Mouse (Mus musculus) gastrocnemius, adult 8-10 months (tissue): Measurements from ENCODE around the gene Eid3. TPM values are rescaled to one million over a fixed set of nuclear protein-coding genes. Genes with fewer than 3 reads are reported as not detected.

Source experiments
- DNase-seq, 2 experiments: peaks; one replicate each; pipeline ENCODE4 v3.0.0; 2022; ENCODE audit warnings: low spot score in 2 of 2
- total RNA-seq, 4 experiments: library from RNA; stranded (reverse); gene quantifications; 2 replicates each; pipeline ENCODE4 v1.2.4; 2022

Gene Eid3
- total RNA-seq, 4 experiments from 2014 or later = 0.63 to 1.1 (median 1.0) TPM

DNA sequence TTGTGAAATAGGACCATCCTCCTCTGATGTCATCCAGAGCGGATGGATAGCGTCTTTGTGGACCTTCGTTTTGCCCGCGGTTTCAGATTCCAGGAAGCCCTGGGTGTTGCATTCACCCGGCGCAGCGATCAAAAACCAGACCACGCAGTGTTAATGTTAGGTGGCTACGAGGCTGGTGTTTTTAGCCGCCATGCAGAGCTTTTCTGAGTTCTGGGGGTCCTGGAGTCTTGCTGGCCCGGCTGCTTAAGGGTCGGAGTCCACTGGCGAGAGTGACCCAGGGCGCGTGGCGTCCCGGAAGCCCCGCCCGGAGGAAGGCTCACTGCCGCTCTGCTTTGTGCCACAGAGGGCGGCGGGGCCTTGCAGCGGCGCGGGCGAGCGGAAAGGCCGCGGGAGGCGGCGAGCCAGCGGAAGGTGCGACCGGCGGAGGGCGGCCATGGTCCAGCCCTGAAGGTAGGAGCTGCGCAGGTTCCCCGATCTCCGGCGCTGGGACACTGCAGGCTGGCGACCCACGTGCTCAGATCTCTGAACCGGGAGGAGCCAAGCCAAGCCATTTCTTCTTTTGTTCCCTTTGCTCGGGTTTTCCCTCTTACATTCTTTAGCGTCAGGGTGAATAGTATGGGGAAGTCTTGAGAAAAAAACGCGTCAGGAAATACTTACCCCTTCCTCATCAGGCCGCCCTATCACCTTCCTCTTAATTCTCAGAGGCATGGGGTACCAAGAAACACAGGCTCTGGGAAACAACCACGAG is 6.1 kb upstream of the Eid3 start:
- DNase-seq = peak; percentile 25 to 59

DNA sequence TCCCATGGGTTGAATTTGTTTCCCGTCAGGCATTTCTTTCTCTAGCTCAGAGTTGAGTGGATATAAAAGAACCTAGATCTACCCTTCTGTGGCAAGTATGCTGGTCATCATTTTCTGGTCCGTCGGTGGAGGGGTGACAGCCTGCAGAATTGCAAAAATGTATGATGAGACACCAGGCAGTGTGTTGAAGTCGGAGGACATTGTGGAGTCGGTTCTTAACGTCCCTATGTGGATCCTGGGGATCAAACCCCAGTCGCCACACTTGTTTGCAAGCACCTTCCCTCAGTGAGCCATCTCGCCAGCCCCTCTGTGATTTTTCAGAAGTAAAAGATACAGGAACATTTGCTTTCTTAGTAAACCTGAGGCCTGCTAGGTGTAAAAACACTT is 5.5 kb upstream of the Eid3 start:
- DNase-seq = no peak

DNA sequence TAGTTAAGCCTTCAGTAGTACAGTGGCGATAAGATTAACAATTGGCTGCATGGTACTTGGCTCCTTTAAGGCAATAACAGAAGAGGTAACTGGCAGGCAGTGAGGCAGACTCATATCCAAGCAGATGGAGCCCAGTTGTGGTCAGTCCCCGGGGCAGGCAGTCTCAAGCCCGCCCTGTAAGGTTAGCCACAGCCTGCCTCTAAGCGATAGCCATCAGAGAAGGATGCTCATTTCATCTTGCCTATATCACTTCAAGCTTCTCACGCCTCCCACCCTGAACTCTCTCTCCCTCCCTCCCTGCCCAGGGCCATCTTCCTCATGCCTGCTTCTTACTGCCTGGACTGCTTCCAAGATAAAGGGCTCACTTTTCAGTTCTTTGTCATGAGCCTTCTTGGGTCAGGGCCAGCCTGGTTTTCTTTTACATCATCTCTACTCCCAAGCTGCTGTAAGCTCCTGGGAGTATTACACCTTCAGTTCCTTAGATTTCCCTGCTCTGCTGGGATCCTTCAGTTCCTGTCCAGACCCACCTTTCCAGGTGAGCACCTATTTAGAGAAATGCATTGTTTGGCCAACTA is 3.2 kb upstream of the Eid3 start:
- no peak for DNase-seq

DNA sequence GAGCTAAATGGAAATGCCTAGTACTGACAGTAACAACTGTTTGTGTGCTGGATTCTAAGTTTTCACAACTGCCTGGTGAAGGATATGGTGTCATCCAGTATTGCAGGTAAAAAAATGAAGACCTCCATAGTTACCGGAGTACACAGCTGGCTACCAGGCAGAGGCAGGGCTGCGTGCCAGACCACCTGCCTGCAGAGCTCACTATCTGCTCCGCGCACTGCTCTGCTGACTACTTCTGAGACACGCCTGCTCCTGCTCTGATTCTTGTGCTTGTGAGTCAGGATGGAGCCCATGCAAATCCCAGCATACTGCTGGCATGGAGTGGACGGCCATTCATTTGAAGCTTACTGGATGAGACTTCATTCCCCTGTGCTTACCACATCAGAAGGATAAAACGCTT is 2.6 kb upstream of the Eid3 start:
- peak; percentile 14 to 69 for DNase-seq

DNA sequence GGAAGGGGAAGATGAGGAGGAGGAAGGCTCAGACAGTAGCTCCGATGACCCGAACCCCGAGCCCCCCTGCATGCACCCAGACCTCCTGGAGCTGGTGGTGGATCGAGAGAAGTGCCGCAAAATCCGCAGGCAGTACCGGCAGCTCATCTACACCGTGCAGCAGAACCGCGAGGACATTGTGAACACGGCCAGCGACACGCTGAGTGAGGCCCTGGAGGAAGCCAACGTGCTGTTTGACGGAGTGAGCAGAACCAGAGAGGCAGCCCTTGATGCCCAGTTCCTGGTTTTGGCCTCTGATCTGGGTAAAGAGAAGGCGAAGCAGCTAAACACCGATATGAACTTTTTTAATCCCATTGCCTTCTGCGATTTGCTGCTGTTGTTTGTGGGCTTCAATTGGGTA is 406 bp downstream of the Eid3 start:
- no peak for DNase-seq

DNA sequence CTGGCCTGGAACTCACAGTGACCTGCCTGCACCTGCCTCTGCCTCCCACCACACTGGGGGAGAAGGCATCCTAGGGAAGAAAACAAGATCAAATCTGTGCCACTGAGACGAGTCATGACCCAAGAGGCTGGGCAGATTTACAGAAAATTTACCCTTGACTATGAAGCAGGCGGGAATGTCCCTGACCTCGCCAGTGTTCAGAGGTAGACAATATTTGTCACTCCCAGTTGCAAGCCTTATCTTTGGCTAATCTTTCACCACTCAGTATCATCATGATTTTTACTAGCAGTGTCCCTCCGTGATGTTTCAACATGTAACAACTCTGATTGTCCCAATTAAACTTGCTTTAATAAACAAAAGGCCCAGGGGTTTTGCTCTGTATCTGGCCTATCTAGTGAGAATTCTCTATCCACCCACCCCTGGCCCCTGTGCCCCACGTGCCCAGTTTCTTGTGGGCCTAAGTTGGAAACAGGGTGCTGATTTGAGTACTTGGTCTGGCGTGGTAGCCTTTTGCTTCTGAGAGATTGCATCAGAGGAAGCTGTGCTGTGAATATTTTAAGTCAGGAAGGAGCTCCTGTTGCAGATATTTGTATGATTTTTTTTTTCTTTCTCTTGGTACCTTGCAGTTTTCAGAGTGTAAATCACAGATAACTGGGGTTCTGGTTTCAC is 2.1 kb downstream of the Eid3 start:
- DNase-seq = no peak

DNA sequence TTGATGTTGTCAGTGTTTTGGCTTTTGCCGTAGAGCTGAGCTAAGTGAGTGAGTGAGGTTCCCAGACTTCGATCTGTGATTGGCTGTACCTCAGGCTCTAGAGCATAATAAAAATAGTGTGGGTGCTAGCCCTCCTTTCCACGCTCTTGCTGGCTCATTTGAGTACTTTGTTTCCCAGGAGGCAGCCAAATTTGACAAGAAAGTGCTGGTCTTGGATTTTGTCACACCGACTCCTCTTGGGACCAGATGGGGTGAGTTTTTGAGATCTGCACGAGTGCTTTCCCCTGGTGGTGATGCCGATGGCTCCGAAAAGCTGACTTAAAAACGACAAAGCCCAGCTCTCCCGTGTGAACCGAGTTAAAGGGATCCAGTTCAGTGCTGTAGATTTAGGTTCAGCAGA is 9.0 kb downstream of the Eid3 start:
- no peak for DNase-seq

DNA sequence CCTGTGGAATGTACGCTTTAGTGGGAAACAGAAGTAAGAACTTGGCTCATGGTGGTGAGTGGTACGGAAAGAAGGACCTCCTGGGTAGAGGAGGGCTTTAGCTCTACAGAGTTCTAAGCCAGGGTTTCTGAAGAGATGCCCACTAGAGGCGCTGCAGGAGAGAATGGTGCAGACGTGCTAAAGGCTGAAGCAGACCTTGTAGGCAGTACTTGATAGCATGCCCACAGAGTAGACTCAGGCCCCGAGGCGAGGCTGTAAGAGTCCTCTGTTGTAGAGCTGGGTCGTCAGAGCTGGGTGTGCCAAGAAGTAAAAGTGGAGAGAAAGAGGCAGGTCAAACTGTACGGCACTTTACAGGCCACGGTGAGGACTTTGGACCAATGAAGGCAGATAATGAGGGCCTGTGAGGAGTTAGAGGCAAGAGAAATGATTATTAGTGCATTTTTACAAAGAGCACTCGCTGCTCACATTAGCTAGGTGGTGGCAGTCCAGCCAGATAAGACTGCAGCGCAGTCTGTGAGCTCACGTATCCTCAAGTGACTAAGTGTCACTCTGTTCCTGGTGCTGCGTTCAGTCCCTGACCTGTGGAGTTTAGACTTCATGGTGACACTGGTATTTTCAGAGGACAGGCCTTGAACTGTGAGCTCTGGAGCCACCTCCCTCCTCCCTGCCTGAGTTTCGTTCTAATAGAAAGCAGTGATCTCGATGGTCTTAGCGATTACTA is 9.8 kb downstream of the Eid3 start:
- DNase-seq = no peak

DNA sequence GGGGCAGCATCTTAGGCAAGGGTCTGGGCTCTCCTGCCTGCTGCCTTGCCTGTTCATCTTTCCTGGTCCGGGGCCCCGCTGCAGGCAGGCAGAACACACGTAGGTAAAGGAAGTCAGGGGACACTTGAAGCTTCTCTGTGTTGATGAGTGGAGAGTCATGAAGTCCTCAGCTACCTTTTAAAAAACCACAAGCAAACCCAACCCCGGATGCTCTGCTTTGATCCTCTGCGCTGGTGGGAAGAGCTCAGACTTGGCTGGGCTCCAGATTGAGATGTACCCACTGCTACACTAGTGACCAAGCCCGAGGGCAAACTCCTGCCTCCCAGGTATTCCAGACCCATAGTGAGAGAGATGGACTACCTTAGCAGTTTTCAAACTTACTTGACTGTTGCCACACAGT is 20.9 kb downstream of the Eid3 start:
- no peak for DNase-seq

DNA sequence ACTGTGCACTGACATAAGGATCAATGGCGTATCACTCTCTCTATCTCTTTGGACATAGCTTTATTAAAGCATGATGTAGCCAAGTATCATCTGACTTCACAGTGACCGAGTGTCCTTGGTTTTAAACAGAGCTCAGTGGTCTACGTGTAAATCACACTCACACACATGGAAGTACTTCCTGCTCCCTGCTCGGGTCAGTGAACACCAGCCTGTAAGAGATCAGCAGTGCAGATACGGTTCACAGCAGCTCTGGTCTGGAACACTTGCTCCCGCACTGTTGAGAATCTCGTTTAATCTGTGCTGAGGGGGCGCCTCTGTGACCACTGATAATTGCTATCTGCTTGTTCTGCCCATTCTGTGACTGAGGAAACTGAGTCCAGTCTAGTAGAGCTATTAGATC is 22.1 kb downstream of the Eid3 start:
- DNase-seq = no peak

DNA sequence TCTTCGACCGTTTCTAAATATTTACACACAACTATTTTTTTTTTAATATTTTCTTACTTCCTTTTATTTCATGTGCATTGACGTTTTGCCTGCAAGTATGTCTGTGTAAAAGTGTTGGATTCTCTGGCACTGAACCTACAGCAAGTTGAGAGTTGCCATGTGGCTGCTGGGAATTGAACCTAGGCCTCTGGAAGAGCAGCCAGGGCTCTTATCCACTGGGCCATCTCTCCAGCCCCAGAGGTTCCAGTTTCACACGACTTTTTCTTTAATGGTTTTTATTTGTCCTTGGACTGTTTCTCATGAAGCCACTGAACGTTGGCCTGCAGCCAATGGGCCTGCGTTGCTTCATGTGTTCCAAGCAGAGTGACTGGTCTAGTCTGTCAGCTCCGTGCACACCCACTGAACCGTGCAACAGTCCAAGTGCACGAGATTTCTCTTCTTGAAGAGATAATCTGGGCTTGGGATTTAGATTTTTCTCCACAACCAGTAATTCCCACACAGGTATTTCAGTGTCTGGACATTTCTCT is 23.1 kb downstream of the Eid3 start:
- peak; percentile 22 to 49 for DNase-seq

DNA sequence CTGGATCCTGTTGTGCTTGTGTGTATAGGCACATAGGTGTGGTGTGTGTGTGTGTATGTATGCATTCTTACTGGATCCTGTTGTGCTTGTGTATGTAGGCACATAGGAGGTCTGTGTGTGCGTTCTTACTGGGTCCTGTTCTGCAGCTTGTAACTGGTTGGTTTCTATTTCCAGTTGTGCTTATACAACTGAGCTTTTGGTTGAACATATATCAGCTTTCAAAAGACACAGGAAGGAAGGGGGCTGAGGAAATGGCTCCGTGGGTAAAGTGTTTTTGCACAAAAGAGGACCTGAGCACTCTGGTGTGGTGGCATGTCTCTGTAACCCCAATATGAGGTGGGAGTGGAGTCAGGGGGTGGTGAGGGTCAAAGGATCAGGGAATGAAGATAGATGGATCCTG is 24.5 kb downstream of the Eid3 start:
- no peak for DNase-seq

DNA sequence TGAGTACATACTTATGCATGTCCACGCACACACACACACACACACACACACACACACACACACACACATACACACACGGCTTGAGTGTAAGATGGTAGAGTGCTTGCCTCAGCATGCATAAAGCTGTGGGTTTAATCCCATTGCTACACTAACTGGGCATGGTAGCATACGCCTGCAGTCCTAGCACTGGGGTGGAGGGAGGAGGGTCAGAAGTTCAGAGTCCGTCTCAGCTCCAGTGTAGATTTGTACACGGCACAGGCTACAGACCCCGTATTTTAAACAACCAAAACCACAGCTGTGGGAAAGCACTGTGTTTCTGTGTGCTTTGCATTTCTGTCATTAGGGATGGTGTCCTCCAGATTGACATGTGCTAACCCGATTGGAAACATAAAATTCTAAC is 25.0 kb downstream of the Eid3 start:
- no peak for DNase-seq

DNA sequence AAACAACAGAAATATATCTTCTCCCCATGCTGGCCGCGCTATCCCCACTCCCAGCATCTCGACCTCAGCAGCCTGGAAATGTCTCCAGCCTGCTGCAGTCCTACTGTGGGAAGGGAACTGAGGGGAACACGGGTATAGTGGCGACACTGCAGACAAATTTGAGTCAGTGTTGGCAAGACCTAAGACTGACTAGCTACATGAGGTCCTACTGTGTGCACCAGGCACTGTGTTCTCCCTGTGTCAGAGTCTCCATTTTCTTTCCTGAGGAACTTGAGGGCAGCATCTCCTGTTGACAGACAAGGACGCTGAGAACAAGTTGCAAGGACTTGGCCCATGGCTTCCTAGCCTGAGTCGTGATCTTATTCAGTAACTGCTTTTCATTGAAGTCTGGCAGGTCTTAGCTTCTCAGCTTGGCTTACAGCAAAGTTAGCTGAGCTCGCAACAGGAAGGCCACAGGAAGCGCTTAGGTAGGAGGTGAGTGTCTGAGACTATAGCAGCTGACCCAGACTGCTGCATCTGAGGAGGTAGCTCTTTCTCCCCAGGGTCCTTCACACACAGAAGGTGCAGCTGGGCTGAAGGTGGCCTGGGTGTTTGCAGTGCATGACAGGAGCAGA is 26.1 kb downstream of the Eid3 start:
- no peak for DNase-seq

DNA sequence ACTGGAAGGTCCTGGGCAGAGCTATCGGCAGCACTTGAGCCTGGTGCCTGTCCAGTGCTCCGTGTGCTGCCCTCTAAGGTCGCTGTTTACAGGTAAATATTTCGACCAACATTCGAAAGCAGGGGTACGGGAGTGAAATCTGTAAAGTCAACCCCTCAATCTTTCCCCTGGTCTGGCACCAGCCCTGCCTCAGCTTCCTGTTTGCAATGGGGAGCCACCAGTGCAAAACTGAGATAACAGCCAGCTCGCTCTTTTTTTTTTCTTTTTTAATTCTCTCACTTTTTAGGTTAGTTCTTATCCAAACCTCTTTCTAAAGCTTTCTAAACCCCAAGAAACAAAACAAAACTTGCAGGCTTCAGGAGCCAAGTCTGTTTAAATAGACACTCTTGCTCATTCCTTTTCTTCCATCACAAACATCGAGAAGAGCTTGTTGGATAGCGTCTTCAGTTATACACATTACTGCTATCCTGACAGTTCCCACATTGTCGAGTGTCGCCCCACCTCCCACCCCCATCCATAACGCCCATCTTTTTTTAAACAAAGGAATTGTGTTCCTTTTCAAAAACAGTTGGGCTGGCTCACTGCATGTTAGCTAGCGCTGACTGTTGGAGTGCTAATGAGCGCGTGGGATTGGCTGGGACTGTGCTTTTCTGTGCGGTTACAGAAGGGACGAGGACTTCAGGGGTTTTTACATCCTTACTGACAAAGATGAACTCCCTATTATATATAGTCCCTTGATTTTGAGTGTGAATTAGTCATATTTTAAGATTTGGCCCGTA is 27.6 kb downstream of the Eid3 start:
- DNase-seq = no peak

DNA sequence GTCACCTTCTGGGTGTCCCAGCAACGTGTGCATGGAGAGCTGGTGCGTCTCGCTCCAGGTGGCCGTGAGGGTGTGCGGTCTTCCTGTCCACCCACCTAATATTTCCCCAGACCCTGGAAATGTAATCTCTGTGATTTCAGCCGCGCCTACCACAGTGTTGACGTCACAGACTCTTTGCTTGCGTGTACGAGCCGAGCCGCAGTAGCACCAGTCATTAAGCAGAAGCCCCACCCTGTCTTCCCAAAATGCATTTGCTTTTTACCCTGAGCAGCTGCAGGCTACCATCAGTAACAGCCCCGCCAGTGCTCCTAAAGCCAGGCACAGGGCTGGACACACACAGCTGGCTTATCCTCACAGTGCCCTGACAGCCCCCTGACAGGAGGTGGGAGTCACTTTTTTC is 31.5 kb downstream of the Eid3 start:
- no peak for DNase-seq

DNA sequence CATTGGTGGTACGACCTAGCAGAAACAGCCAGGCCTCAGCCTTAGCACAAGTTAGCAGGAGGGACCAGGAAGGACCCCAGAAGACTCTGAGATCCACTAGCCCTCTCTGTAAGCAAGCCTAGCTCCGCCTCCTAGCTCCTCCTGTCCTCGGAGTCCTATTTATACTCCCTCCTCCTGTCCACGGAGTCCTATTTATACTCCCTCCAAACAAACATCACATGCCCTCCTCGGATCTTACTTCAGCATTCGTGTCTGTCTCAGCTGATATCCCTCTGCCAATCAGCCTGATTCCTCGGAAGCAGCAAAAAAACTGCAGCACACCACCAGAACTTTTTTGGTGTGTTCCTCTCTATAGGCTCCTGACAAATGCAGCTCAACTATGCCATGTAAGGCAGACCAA is 32.5 kb downstream of the Eid3 start:
- DNase-seq = peak in 1 of 2 experiments; percentile 19

DNA sequence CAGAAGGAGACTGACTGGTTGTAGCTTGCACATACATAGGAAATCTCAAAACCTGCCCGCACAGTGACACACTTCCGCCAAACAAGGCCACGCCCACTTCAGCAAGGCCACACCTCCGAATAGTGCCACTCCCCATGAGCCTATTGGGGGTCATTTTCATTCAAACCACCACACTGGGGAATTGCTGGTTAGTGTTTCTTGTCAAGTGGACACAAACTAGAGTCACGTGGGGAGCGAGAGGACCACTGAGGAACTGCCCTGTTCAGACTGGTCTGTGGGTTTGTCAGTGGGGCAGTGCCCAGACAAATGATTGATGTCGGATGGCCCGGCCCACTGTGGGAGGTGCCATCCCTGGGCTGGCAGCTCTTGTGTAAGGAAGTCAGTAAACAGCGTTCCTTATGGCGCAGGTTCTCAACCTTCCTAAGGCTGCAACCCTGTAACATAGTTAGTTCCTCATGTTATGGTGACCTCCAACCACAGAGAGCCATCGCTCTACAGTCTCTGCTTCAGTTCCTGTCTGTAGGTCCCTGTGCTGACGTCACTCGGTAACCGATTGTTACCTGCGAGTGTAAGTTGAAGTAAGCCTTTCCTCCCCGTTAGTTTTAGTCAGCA is 33.5 kb downstream of the Eid3 start:
- DNase-seq = no peak

DNA sequence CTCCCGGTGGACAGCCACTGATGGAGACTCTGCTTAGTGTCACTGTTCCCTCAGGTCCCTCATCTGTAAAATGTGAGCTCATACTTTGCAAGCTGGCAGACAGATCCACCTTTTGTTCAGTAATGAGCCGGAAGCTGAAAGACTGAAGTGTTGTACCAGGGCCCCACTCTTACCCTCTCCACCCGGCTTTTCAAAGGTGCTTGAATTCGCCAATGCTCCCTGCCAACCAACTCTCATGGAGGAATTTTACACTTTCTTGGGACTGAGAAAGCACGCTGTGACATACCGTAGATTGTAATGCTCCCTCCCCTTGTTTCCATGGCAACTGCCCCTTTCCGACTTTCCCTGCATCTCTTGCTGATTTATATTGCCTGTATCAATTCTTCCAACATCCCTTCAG is 34.1 kb downstream of the Eid3 start:
- no peak for DNase-seq

DNA sequence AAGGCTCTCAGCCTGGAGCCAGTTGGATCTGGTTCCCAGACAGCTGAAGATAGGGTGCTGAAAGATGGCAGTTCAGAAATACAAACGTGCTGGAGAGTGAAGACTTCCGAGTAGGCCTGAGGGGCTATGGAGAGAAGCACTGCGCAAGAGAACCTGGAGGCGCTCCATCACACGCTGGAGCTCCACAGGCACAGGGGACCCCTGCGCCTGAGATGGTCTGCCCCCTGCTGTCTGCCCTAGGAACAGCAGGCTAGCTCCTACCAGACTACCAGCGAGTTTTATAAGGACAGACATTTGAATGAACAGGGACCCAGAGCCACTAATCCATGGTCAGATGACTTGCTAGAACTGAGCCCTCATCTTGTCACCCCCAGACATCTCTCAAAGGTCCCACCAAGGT is 35.0 kb downstream of the Eid3 start:
- DNase-seq = peak; percentile 78 to 79
